Mouse (Mus musculus) lung, adult 10 weeks (tissue): ENCODE results near the gene Rusc1. TPM values are rescaled to one million over a fixed set of nuclear protein-coding genes. Genes with fewer than 3 reads are reported as not detected.

Experiments used
- polyA plus RNA-seq: library from polyadenylated mRNA; stranded (reverse); fragments of 350-450 nt; fragmentation: Illumina TruSeq; extraction: RNeasy Lipid Tissue Mini Kit (QIAGEN cat#74804); gene quantifications from one replicate; pipeline ENCODE4 v1.2.3, GENCODE M21; 2014; ENCODE audit warnings: low read depth, low replicate concordance; ENCODE audit not compliant: insufficient read depth

Rusc1 gene
- polyA plus RNA-seq = 25.0 TPM

GRCm38 (mm10) chr3:89093175-89093574, at the start of gene Rusc1:
Gene Rusc1 (minus strand): TSS chr3:89093311.

GRCm38 (mm10) chr3:89135958-89136357, 42.8 kb upstream of the Rusc1 start, which contains the start of gene Pklr:
Gene Pklr (plus strand): TSS chr3:89136142.

GRCm38 (mm10) chr3:89101812-89102494, 8.8 kb upstream of the Rusc1 start, which contains the start of gene Fdps:
Gene Fdps (minus strand): TSS chr3:89101959.

GRCm38 (mm10) chr3:89100811-89101210, 7.7 kb upstream of the Rusc1 start, which contains the start of gene Gm43738:
Gene Gm43738 (minus strand): TSS chr3:89101099.

Other genes starting within 250 kb of the Rusc1 start
- gene Msto1, start 179.3 kb downstream of the Rusc1 start, polyA plus RNA-seq = 12.2 TPM
- gene Ash1l, start 142.7 kb downstream of the Rusc1 start, polyA plus RNA-seq = 4.8 TPM
- 63.0 TPM for gene Dap3, start 142.1 kb downstream of the Rusc1 start, polyA plus RNA-seq
- not detected for gene Gm43738, start 7.8 kb upstream of the Rusc1 start, polyA plus RNA-seq
- gene Fdps, start 8.6 kb upstream of the Rusc1 start, polyA plus RNA-seq = 109 TPM
- gene Pklr, start 42.8 kb upstream of the Rusc1 start, polyA plus RNA-seq = 0.12 TPM
- not detected for gene Hcn3, start 66.9 kb upstream of the Rusc1 start, polyA plus RNA-seq
- 24.4 TPM for gene Clk2, start 71.5 kb upstream of the Rusc1 start, polyA plus RNA-seq
- gene Scamp3, start 84.2 kb upstream of the Rusc1 start, polyA plus RNA-seq = 50.9 TPM
- gene Fam189b, start 89.8 kb upstream of the Rusc1 start, polyA plus RNA-seq = 9.9 TPM
- 35.5 TPM for gene Gba, start 109.6 kb upstream of the Rusc1 start, polyA plus RNA-seq
- gene Thbs3, start 121.9 kb upstream of the Rusc1 start, polyA plus RNA-seq = 37.7 TPM
- 75.1 TPM for gene Mtx1, start 133.8 kb upstream of the Rusc1 start, polyA plus RNA-seq
- gene Muc1, start 135.7 kb upstream of the Rusc1 start, polyA plus RNA-seq = 195 TPM
- 122 TPM for gene Krtcap2, start 152.7 kb upstream of the Rusc1 start, polyA plus RNA-seq
- gene Trim46, start 153.0 kb upstream of the Rusc1 start, polyA plus RNA-seq = 2.3 TPM
- 220 TPM for gene Dpm3, start 166.0 kb upstream of the Rusc1 start, polyA plus RNA-seq
- 90.4 TPM for gene Slc50a1, start 177.3 kb upstream of the Rusc1 start, polyA plus RNA-seq
- 102 TPM for gene Efna1, start 187.8 kb upstream of the Rusc1 start, polyA plus RNA-seq
- 0.75 TPM for gene Efna3, start 229.7 kb upstream of the Rusc1 start, polyA plus RNA-seq
- 1.5 TPM for gene Efna4, start 244.7 kb upstream of the Rusc1 start, polyA plus RNA-seq